Mouse (Mus musculus) CH12F3 (cell line): ENCODE data around the gene Cdk5rap2.

Experiments
- in situ Hi-C: fragments of 300-500 bp; cut with MboI; formaldehyde crosslinking; loops from 2 replicates; pipeline ENCODE4 v1.14.3; 2020; ENCODE audit warnings: low sequenced_read_pairs

Cdk5rap2 gene

GRCm38 (mm10) chr4:70355659-70356350, 54.4 kb downstream of the Cdk5rap2 start:
- in situ Hi-C loops, result no loop called here

GRCm38 (mm10) chr4:70354448-70354847, 55.8 kb downstream of the Cdk5rap2 start:
- in situ Hi-C loops, result no loop called here

DNA sequence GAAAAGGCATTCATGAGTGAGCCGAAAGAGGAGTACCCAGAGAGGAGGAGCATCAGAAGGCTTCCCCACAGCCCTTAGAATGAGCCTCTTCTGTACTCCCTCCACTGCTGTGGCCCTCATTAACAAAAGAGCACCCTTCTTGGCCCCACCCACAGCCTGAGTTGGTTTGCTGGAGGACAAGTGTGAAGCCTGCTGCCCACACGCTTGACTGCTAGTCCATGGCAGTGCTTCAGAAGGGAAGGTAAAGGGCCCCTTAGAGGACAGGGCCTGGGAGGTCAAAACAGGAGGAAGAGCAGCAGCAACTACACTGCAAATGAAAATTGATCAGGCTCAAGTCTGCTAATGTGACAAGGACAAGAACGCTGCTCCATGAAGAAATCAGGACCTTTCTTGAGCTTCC, 56.6 kb downstream of the Cdk5rap2 start:
- in situ Hi-C loops, result no loop called here

- in situ Hi-C loops, result no loop called here
Observed at GRCm38 (mm10) chr4:70335444-70336144, 74.6 kb downstream of the Cdk5rap2 start.

- in situ Hi-C loops, result no loop called here
Observed at GRCm38 (mm10) chr4:70334995-70335394, 75.2 kb downstream of the Cdk5rap2 start.

- in situ Hi-C loops, result no loop called here
Observed at GRCm38 (mm10) chr4:70332981-70333380, 77.3 kb downstream of the Cdk5rap2 start.

- in situ Hi-C loops, result no loop called here
Observed at GRCm38 (mm10) chr4:70332576-70332975, 77.7 kb downstream of the Cdk5rap2 start.

DNA sequence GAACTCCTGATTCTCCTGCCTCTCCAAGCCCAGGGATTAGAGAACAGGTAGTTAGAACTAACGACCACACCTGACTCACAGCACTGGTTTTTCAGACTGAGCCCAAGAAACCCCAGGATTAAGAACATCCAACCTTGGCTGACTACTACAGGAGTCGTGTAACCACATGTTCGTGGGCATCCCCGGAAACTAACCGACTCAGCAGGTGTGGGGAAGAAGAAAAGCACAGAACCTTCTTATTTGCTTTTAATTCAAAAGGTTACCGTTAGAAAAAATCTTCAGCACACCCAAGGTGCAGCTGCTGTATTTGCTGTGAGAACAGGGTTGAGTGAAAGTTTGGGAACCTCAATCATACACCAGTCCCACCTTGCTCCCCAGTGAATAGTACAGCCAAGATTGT, 79.1 kb downstream of the Cdk5rap2 start:
- in situ Hi-C loops, result no loop called here

GRCm38 (mm10) chr4:70328033-70328432, 82.2 kb downstream of the Cdk5rap2 start:
- in situ Hi-C loops, result no loop called here

- in situ Hi-C loops, result no loop called here
Observed at GRCm38 (mm10) chr4:70327436-70327835, 82.8 kb downstream of the Cdk5rap2 start.

- in situ Hi-C loops, result no loop called here
Observed at GRCm38 (mm10) chr4:70321586-70321985, 88.7 kb downstream of the Cdk5rap2 start.

DNA sequence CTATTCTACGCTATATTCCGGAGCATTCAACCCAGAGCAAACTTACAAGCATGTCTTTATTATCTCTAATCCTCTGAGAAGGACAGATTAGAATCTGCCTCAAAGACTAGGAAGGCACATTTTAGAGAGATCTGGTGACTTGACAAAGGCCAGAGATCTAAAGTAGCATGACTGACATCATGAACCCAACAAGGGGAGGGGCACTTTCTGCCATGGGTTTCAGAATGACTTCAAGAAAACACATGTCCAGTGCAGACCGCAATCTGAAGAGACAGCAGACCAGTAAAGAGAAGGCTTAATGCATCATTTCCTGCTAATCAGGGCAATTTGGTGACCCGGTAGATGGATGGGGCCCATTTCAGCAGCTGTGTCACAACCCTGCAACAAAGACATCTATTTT, 98.1 kb downstream of the Cdk5rap2 start:
- in situ Hi-C loops, result no loop called here

GRCm38 (mm10) chr4:70311530-70311929, 98.7 kb downstream of the Cdk5rap2 start:
- in situ Hi-C loops, result no loop called here

GRCm38 (mm10) chr4:70307230-70307629, 103.0 kb downstream of the Cdk5rap2 start:
- in situ Hi-C loops, result no loop called here

DNA sequence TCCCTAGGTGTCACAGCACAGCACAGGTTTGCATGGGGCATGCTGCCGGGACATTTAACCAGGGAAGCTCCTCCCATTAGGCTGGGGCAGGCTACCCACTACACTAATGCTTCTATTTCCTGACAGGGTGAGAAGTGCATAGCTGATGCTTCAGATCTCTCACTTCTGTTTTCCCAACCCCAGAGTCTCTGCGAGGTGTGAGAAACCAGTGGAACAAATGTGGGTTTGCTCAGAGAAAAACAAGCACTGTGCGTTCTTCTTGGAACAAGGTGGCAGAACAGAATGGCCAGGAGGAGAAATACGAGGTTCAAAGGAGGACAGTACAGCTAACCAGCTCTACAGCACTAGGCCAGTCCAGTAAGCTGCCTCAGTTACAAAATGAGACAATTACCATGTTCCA, 106.4 kb downstream of the Cdk5rap2 start:
- in situ Hi-C loops, result no loop called here

DNA sequence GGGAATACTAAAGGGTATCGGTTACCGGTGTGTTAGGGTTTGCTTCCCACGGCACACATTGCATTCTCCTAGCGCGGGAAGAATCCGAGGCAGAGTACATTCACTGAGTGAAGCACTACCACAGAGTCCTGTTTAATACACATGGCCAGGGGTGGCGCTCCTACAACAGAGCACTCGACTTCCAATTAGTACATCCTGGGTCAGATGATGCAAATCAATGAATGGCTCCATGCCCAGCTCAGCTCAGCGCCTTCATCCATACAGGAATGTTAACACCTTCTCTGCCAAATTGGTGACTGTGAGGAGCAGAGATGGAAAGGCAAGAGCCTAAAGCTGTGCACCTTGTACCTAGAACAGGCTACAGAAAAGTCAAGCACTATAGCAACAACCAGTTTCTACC, 109.1 kb downstream of the Cdk5rap2 start:
- in situ Hi-C loops, result no loop called here

DNA sequence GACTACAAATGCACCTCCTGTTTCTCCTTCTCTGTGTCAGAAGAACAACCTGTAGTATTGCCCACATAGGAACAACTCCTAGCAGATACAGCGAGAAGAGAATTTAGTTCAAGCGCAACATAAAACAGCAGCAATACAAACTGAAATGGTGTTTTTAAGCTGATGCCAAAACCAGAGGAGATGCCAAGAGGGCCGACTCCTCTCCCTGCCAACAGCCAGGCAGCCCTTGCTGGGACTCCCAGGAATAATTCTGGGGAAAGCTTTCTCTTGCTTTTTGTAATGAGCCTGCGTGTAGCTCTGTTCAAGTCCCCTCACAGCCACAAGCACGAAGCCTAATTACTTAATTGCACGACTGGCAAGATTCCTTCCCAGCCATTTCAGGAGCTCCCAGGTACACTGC, 120.9 kb downstream of the Cdk5rap2 start:
- in situ Hi-C loops, result no loop called here

GRCm38 (mm10) chr4:70283163-70283562, 127.1 kb downstream of the Cdk5rap2 start:
- in situ Hi-C loops, result no loop called here

DNA sequence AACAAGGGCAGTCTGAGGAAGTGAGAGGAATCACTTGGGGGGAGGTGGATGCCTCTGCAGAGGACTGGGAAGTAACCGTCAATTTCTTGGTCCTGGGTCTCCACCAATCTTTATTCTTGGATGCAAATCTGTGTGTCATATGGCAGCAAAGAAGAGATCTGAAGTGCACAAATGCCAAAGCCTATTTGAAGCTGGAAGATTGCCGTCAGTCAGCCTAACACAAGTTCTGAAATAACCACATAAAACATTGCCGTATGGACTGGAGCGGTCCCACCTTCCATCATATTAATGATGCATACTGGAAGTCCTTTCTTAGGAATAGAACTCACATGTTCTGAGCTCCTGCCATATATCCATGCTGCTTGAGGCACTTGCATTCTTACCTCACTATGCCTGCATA, 131.4 kb downstream of the Cdk5rap2 start:
- in situ Hi-C loops, result no loop called here

DNA sequence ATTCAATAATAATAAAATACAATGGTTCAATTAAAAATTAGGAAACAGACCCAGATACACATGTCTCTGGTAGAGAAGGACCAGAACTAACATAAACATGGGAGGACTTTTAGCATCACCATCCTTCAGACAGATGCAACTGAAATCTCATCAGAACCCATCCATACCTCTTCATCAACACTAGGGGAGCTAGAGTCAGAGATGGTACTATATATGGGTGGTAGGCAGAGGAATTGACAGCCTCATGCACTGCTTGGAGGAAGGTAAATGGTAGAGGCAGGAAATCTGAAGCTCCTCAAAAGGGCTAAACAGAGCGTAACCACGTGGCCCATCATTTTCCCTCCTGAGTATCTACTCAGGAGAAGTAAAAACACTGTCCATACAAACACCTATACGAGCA, 132.2 kb downstream of the Cdk5rap2 start:
- in situ Hi-C loops, result no loop called here

- in situ Hi-C loops, result no loop called here
Observed at GRCm38 (mm10) chr4:70272943-70273342, 137.3 kb downstream of the Cdk5rap2 start.

DNA sequence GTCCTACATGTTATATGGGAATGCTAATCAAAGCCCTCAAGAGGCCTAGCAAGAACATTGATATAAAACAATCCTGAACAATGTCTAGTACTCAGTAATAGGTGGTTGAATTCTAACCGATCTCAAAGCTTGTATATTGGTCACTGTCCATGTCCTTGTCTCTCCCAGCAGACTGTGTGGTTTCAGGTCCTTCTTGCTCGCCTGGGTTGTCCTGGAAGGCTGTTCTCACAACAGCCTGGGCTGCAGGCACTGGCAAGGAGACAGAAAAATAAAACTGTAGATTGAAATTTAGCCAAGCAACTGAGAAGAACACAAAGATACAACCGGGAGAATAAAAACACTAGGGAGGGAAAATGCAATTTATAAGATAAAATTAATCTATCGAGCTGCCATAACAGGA, 137.7 kb downstream of the Cdk5rap2 start:
- in situ Hi-C loops, result no loop called here
